Mouse (Mus musculus) cerebellum, adult 9-11 months (tissue): ENCODE results near the gene Krt18.
"Not testable (repeated sequence)": the region's sequence is repeated elsewhere in the genome, so short reads cannot be mapped to it uniquely, and the experiment has no call there.

Experiments used
- DNase-seq: peaks from one replicate; pipeline ENCODE4 v3.0.0; 2022

Gene Krt18

DNA sequence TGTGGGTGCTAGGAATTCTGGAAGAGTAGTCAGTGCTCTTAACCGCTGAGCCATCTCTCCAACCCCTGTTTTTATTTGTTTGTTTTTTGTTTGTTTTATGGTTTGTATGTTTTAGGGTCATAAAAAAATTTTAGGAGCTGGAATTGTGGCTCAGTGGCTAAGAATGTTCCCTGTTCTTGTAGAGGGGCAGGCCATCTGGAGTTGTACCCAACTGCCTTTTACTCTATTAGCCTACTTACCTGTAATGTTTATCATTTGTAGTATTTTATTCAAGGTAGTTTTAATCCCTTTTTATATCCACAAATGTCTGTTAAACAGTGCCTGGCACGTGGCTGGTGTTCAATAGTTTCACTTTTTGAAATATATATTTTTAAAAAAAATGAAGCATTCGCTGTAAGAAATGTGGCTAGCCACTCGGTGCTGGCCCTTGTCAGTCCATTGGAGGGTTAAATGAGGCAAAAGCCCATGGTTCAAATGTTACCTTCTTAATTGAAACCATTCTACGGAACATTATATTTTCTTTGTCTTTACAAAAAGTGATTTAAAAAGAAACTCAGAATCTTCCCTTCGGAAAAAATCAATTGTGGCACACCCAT lies 45.1 kb downstream of the Krt18 start:
- no peak for DNase-seq

DNA sequence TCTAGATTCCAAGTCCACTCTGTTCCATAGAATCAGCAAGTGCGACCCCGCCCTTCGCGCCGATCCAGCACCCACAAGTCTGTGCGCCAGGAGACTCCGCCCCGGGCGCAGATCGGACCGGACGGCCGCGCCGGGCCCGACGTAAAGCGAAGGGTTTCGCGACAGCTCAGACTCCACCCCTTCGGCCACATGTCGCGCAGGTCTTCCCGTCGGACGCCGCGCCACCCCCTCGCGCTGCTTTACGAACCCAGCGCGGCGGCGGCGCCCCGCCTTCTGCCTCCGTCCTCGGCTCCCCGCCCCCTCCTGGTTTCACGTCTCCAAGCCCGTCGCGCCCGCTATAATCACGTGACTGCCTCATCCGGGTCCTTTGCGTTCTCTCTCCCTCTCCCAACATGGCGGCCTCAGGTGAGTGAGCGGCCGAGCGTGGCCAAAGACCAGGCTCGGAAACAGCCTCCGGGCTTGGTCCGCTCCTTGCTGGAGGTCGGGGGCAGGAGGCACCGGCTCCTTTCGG lies 45.6 kb downstream of the Krt18 start, which contains the start of gene Eif4b:
Gene Eif4b, plus strand, starts transcription at position 215 of the 511 bp plus-strand sequence.
- peak; percentile 99 for DNase-seq

DNA sequence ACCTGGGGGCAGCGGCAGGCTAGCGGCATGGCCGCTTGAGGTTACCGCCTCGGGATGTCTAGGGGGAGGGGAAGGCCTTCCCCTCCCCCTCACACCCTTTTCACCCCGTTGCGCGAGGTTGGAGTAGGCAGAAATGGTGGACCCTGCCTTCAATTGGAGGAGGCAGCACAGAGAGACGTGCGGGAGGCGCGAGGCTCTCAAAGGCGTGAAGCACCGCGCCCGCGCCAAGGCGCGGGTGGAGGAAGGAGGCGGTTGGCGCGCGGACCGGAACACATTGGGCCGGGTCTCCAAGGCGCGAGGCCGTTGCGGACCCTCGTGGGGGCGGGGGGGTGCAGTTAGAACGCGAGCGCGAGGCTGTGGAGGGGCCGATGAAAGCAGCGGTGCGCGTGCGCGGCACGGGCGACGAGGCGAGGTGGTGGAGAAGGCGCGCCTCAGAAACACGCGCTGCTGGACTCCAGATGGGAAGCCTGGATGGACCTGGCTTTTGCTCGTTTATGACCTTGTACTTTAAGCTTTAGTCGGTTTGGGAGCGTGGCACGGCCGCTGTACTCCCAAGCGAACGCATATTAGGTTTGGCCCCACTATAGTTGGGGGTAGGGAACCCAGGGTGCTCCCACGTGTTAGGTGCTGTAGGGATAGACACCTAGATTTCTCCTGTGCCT lies 46.2 kb downstream of the Krt18 start:
- peak; percentile 81 for DNase-seq

DNA sequence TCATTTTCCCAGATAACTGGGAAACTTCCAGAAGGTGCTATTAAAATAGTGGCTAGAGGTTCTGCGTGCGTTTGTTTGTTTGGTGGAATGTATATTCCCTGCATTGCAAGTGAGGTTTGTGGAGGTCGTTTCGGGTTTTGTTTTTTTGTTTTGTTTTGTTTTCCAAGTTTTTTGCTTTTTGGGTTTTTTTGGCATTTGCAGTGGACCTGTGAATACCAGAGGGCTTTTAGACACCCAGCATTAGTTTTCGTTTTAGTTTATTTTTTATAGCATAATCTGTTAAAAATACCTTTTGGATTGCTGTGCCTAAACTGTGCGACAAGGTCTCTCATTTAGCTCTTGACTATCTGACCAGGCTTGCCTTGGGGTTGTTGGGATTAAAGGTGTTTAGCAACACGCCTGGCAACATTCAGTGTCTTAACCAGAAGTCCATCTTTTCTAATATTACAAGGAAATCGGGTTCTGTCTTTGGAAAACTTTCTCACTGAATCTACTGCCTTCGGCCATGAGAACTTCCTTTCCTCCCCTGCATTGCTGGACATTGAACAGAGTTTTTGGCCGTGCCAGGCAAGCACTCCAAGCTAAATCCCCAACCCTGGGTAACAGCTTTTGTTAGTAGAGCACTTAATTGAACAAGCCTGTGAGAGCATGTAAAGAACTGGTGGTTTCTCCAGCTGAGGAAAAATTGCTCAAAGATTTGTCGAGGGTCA lies 47.1 kb downstream of the Krt18 start:
- no peak for DNase-seq

DNA sequence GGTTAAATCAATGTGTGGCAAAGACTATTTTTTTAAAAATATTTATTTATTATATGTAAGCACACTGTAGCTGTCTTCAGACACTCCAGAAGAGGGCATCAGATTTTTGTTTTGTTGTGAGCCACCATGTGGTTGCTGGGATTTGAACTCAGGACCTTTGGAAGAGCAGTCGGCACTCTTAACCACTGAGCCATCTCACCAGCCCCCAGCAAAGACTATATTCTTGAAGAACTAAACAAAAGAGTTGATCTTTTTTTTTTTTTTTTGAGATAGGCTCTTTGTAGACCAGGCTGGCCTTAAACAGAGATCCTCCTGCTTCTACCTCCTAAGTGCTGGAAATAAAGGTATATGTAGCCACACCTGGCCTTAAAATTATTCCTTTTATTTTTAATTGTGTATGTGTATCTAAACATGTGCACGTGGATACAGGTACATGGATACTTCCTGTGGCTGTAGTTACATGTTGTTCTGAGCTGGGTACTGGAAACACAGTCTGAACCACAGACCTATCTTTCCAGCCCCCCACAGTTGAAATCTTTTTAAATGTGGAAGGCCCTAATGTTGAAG lies 49.2 kb downstream of the Krt18 start:
- no peak for DNase-seq

DNA sequence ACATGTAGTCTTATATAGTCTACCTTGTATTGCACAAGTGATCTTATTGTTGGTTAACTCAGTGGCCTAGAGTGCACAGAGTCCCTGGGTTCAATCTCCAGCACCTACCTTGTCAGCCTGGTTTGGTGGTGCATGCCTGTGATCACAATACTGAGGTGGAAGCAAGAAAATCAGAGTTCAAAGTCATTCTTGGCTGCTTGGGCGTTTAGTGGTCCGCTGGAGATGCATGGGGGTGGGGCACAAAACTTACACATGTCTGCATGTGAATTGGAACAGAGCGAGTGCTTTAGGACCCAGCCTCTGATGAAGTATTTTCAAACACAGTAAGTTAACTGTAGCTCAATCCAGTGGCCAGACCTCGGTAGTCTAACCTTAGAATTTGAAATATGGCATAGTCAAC lies 51.2 kb downstream of the Krt18 start:
- DNase-seq: no peak

DNA sequence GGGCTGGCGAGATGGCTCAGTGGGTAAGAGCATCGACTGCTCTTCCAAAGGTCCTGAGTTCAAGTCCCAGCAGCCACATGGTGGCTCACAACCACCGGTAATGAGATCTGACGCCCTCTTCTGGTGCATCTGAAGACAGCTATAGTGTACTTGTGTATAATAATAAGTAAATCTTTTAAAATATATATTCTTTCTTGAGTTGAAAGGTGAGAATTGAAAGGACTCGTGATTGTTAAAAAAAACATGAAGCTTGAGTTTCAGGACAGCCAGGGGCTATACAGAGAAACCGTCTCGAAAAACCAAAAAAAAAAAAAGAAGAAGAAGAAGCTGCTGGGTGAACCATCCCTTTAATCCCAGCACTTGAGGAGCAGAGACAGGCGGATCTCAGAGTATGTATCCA lies 51.9 kb downstream of the Krt18 start:
- DNase-seq: not testable (repeated sequence)

DNA sequence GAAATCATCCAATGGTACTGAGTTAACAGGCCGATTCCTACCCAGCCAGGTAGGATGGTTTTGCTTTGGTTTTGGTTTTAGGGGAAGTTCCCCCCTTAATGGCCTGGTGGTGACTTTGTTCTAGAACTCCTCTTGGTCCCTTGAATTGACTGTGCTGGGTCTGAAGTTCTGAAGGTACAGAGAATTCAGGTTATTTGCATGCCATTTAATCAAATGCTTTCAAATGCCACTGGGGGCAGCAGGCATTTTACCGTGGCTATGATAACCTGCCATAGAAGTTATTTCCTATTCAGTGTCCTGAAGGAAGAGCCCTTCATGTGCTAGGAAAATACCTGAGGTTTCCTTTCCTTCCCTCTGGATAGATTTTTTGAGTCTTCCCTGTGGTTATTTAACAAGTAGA lies 52.4 kb downstream of the Krt18 start:
- no peak for DNase-seq
